Mouse (Mus musculus): ENCODE data around the gene Gpat2. TPM values are rescaled to one million over a fixed set of nuclear protein-coding genes. Genes with fewer than 3 reads are reported as not detected.

Gene Gpat2
- not detected in 2 replicates for total RNA-seq (2015; ENCODE audit: low replicate concordance)
- total RNA-seq (2017; ENCODE audit: low replicate concordance), result not detected in 2 replicates

DNA sequence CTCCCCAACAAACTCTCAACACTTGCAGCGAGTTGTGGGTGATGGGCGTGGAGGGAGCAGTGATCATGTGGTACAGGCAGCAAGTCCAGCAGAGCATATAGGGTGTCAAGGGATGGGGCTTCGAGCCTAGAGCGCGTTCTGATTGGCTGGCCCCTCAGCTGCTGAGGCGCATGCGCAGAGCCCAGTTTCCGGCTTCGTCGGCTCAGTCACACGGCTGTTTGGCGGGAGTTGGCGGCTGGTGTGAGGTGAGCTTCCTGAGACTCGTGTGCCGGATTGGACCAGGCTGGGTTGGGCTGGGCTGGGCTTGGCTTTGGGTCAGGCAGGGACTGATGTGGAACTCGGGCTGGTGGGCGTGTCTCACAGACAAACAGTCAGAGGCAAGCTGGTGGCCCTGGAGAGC is at the start of gene Gpat2:
Gpat2 (plus strand) TSS at position 223 of the 400 bp plus-strand sequence.
- ATAC-seq (replicated peaks; ENCODE audit: low FRiP score, poor library complexity, severe bottlenecking), result no peak

DNA sequence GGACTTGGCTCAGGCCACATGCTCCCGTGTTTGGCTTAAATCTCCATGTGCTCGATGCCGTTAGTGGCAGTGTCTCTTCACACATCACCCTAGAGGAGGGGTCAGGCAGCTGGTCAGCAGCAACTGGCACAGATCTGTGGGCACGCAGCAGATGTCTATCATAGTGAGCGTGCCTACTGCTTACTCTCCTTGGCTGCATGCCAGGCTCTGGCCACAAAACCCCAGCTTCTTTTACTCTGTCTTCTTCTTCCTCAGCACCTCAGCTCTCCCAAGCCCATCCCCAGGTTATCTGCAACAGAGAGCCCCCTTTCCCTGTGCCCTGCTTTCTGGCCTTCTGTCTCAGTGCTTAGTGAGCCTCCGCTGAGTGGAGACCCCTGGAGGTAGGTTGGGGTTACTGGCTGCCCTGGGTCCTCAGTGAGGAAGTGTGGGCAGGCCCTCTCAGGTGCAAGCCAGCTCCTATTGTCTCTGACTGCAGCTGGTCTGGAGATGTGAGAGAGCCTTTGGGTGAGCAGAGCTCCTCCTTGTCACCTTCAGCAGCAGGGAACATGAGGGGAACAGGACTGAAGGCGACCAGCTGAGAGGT is 49.1 kb upstream of the Gpat2 start:
- no peak for ATAC-seq (replicated peaks; ENCODE audit: low FRiP score, poor library complexity, severe bottlenecking)

DNA sequence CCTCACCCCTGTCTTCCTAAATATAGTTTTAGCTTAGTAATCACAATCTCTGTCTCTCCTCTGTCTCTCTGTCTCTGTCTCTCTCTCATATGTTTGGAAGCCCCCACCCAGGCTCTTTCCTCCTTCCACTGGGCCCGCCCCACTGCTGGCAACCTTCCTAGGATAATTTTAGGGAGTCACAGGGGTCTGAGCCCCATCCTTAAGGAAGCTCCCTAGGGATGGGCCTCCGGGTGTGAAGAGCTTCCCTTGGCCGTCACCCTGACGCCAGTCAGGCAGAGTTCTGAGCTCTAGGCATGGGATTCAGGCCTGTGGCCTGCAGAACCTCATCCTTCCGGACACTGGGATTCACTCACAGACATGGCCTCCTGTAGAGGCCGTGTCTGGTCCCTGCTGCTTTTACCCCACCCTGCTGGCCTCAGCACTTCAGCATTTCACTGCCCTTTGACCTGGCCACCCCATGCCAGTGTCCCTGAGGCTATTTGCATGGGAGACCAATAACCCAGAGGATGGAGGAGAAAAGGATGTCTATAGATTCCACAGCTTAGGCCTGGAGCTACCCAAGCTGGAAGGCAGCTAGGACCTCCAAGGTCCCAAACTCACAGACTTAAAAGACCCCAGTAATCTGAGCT is 48.5 kb upstream of the Gpat2 start:
- ATAC-seq (replicated peaks; ENCODE audit: low FRiP score, poor library complexity, severe bottlenecking), result no peak

DNA sequence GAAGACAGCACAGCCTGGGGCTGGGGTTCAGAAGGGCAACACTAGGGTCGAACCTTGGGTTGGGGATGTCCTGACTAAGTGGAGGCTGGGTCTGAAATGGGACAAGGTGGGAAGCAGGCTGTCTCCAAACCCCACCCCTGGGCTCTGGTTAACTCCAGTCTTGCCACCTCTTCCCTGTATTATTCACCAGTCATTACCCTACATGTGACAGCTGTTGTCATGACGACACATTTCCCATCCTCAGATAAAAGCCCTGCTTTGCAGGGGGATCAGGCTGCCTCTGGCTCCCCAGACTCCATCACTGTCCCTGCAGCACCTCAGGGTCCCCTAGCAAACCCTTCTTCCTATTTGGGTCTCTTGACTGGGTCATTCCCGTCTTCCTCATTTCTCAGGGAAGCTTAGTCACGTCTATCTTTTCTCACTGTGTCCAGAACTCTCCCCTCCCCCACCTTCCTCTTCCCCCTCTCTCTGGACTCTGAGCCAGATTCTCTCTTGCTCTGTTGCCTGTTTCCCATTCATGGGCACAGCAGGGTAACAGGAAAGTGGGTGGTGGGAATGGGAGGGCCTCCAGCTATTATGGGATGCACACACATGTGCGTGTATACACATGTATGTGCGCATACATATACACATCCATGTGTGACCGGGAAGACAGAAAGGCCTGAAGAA is 46.9 kb upstream of the Gpat2 start:
- no peak for ATAC-seq (replicated peaks; ENCODE audit: low FRiP score, poor library complexity, severe bottlenecking)

DNA sequence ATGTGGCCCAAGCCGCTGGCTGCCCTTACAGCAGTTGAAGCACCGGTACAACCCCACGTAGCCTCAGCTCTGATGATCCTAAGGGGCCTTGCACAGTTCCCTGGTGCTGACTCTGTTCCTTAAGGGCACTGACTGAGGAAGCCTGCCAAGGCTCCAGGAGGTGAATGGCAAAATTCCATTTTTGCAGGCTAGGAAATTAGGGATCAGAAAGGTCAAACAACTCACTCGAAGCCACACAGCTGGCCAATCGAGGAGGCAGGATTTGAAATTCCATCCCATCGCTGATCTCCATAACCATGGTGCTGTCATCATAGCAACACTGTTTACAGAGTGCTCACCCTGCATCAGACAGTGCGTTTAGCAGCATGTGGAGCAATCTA is 46.4 kb upstream of the Gpat2 start:
- no peak for ATAC-seq (replicated peaks; ENCODE audit: low FRiP score, poor library complexity, severe bottlenecking)

DNA sequence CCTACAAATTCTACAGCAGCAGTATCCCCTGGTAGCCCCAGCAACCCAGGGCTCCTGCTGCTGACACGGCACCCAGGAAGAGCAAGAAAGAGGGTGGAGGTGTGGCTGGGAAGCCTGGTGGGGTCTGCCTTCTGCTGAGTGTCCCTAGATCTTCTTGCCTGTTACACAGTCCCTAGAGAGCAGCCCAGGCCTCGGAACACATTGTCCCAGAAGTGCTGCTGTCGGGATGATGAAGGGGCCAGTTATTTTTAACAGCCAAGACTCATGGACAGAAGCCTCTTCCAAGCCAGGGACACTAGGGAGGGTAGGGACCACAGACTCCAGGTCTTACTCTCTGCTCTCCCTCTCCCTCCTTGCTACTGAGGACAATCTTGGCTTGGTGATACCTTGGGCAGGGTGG is 45.7 kb upstream of the Gpat2 start:
- no peak for ATAC-seq (replicated peaks; ENCODE audit: low FRiP score, poor library complexity, severe bottlenecking)

DNA sequence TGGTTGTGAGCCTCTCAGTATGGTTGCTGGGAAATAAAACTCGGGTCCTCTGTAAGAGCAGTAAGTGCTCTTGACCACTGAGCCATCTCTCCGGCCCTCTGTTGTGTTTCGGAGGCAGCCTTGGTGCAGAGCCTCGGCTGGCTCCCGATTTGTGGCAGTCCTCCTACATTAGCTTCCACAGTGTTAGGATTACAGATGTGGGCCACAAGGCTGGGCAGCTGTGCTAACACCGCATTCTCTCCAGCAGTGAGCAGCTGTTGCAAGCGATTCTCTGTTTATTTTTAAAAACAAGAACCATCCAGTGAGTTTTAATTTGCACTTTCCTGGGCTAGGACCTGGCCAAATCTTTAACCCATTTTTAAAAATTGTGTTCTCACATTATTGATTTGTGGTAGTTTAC is 41.1 kb upstream of the Gpat2 start:
- no peak for ATAC-seq (replicated peaks; ENCODE audit: low FRiP score, poor library complexity, severe bottlenecking)

DNA sequence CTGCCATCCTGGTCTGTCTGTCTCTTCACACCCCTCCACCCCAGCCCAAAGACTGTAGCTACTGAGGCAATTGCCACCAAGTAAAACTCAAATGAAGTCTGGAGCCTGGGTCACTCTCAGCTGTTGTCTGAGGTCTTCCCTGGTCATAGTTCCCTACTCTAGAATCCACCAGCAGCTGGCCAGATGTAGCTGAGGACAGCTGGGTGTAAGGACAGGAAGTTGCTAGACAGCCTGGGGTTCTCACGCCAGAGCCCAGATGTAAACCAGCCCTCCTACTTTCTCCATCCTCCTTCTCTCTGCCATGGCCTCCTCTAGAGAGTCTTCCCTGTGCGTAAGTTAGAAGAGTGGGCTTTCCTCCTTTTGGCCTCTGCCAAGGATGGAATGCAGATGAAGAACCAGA is 37.5 kb upstream of the Gpat2 start:
- no peak for ATAC-seq (replicated peaks; ENCODE audit: low FRiP score, poor library complexity, severe bottlenecking)

DNA sequence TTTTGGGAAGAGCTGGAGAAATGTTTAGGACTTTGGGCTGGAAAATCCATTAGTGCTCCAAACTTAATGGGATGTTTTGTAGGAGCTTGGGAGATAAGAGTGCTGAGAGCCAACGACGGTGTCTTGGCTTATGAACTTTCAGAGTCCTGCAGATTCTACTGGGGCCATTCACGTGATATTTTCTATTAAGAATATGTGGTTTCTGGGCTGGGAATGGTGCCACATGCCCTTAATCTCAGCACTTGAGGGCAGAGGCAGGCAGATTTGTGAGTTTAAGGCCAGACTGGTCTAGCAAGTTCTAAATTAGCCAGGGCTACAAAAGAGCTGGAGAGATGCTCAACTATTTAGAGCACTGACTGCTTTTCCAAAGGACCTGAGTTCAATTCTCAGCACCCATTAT is 34.6 kb upstream of the Gpat2 start:
- ATAC-seq (replicated peaks; ENCODE audit: low FRiP score, poor library complexity, severe bottlenecking), result no peak

DNA sequence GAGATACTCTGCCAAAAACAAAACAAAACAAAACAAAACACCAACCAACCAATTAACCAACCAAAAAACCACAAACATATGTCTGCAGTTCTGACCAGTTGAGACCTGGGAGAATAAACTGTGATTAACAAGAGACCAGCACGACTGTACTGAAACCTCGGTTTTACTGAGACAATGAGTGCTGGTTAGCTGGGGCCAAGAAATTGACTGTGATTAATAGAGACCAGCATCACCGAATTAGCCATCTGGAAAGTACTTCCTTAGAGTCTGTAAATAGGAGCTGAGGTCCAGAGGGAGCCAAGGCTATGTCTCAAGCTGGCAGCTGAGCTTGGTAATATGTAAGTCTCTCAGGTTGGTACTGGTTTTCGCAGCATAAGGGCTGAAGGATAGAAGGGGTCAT is 34.2 kb upstream of the Gpat2 start:
- no peak for ATAC-seq (replicated peaks; ENCODE audit: low FRiP score, poor library complexity, severe bottlenecking)

DNA sequence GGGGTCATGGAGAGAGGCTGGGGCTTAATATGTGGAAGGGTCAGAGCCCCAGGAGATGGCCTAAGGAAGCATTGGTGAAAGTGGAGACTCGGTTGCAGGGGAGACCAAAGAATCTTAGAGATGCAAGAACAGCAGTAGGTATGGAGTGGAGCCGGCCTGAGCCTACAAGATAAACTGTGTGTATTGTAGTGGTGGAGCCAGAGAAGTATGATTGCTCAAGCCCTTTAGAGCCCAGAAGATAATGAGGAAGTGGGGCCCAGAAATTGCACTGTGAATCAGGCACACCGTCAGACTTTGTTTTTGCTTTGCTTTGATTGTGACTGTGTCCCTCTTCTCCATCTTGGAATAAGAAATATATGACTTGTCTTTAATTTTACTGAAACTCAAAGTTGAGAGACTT is 33.7 kb upstream of the Gpat2 start:
- no peak for ATAC-seq (replicated peaks; ENCODE audit: low FRiP score, poor library complexity, severe bottlenecking)

DNA sequence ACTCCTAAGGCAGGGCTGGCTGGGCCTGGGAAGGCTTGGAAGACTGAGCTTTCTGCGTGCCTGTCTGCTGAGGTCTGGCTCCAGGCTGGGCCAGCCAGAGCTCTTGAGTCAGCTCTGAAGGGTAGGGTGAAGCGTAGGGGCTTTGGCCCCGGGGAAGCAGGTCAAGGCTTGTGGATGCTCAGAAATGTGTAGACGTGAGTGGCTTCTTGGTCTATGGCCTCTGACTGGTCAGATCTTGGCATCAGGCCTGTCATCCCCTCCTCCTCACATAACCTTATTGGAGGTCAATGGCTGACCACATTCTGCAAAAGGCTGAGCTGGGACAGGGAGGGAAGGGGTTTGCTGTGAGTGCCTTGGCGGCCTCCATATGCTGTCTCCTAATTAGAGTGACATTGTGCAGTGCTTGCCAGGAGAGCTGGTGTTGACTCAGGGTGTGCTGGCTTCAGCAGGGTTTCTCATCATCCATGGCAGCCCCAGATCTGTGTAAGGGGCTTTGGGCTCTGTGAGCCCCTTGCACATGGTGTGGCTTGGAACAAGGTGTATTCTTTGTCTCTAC is 30.3 kb upstream of the Gpat2 start:
- no peak for ATAC-seq (replicated peaks; ENCODE audit: low FRiP score, poor library complexity, severe bottlenecking)

DNA sequence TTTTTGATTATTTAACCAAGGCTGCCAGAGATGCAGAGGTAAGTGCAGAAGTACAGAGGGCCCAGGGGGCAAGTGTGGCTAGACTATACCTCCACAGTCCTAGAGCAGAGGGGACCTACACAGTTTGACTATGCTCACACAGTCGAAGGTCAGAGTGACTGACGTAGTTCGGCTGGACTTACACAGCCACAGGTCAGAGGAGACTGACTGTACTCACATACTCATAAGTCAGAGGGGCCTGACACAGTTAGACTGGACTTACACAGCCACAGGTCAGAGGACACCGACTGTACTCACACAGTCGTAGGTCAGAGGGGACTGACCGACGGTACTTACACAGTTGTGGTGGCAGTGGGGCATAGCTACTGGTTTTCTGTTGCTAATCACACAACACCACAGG is 26.3 kb upstream of the Gpat2 start:
- ATAC-seq (replicated peaks; ENCODE audit: low FRiP score, poor library complexity, severe bottlenecking), result no peak

DNA sequence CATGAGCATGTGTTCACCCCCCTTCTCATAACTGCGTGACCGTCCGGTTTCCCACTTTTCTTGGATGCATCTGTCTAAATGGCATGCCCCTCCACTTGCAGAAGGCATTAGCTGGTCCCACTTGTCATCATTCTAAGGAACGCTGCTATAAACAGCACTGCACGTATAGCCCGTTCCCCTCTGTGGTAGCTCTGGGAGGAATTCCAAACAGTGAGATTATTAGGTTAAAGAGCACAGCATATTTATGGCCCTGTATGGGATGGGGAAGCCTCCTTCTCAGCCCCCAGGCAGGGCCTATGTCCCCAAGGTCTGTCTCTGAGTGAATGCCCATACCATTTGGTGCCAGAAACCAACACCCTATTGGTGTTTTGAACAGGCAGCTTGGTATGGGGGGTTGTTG is 13.9 kb upstream of the Gpat2 start:
- no peak for ATAC-seq (replicated peaks; ENCODE audit: low FRiP score, poor library complexity, severe bottlenecking)

DNA sequence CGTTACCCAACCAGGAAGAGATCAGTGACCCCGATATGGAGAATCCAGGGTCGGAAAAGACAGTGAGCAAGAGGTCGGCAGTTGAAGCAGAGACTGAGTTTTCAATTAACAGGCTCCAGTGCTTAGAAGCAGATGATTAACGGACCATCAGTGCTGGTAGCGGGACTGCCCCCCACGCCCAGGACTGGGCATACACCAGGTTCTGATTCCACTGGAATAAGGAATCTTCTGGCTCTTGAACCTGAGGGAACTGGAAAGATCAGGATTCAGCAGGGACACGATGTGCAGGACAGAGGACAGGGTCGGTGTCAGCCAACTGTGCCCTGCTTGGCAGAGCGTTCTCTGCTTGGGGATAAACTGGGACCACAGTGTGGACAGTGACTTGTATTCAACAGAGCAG is 9.2 kb upstream of the Gpat2 start:
- ATAC-seq (replicated peaks; ENCODE audit: low FRiP score, poor library complexity, severe bottlenecking), result no peak; the same call in 1 of the 2 replicates

DNA sequence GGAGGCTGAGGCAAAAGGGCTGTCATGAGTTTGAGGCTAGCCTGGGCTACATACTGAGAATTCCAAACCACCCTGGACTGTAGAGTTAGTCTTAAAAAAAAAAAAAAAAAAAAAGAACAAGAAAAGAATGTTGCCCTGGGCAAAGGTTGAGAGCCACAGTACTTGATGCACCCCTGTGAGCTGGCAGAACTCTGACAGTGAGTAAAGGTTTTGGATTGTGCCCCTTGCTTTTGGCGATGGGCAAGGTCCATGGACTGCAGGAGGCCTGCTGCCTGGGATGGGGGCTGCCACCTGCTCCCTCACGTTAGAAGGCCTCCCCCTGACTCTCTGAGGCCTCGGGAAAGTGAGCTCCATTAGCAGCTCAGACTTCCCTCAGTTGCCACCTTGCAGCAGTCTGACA is 8.3 kb upstream of the Gpat2 start:
- no peak for ATAC-seq (replicated peaks; ENCODE audit: low FRiP score, poor library complexity, severe bottlenecking)

DNA sequence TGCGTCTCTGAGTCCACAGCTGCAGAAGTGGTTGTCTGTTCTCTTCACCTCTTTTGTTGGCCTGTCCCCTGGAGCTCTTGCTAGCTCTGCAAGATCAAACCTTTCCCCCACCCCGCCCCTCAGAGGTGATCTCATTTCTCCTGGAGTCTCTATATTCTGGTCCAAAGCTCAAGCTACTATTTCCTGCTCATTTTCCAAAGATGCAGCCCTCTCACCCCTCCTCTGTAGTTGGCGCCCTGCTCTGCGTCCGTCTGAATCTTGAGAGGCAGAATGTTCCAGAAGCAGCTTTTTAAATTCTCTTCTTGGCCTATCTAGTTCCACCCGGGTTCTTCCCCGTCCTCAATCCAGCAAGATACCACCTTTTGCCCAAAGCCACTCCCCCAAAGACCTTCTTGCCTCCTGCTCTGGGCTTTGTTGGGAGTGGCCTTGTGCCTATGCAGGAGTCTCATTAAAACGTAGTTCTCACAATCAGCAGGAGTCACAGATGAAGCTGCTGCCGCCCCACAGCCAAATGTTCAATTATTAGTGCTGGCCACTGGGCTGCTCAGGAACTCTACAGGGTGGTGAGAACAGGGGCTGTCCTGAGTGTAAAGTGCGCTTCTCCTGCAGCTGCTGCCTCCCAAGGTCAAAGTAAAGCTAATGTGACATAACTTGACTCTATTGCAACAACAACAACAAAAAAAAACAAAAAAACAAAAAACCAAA is 6.6 kb upstream of the Gpat2 start:
- ATAC-seq (replicated peaks; ENCODE audit: low FRiP score, poor library complexity, severe bottlenecking), result no peak

DNA sequence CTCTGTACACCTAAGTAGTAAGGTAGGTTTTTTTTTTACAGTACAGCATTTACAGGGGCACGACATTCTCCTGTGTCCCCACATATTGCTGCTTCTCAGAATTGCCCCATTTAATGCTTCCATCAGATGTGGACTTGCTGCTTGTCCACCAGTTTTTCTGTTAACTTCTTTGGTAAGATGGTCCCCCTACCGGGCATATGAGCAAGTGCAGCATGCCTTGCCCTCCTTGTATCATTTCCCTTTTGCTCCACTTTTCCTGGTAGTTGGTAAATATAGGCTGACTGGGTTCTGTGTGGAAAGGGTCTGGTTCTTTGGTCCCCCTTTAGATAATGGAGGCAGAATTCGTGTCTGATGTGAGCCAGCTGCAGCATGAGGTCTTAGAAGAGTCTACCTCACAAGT is 5.2 kb downstream of the Gpat2 start:
- ATAC-seq (replicated peaks; ENCODE audit: low FRiP score, poor library complexity, severe bottlenecking), result no peak

DNA sequence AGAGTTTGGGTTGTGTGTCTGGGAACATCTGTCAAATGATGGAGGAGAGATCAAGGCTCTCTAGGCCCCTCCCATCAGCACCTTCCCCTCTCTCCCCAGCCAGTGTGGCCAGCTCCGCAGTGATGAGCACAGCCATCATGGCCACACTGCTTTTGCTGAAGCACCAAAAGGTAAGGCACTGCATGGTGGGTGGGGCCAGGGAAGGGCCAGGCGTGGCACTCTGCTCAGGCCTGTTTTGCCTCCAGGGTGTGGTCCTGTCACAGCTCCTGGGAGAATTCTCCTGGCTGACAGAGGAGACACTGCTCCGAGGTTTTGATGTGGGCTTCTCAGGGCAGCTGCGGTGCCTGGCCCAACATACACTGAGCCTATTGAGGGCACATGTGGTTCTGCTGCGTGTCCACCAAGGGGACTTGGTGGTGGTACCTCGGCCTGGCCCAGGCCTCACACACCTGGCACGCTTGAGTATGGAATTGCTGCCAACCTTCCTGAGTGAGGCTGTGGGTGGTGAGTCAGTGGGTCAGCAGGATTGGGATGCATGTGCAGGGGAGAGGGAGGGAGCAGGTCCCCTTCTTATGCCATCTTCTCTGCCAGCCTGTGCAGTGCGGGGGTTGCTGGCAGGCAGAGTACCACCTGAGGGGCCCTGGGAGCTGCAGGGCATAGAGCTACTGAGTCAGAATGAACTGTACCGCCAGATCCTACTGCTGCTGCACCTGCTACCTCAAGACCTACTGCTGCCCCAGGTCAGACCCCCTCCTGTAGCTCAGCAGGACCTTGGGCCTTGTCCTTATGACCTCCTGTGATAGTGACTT is 8.7 kb downstream of the Gpat2 start:
- ATAC-seq (replicated peaks; ENCODE audit: low FRiP score, poor library complexity, severe bottlenecking), result no peak

DNA sequence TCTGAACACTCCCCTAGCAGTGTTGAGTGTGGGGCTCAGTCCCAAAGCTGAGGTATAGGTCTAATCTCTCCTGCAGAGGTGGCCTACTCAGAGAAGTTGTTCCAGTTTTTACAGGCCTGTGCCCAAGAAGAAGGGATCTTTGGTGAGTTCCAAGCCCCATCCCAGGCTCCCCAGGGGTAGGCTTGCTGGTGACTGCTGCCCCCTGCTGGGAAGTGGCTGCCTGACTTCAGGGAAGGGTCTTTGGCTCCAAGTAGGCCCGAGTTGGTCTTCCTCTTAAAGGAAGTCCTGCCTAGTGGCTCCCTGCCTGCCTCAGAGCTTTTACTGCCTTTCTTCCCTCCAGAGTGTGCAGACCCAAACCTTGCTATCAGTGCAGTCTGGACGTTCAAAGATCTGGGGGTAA is 10.1 kb downstream of the Gpat2 start:
- no peak for ATAC-seq (replicated peaks; ENCODE audit: low FRiP score, poor library complexity, severe bottlenecking)

Measured in erythroid progenitor cell, adult 5-6 weeks (primary cell).